Mouse (Mus musculus): ENCODE measurements around the gene Tas1r1. TPM values are rescaled to one million over a fixed set of nuclear protein-coding genes. Genes with fewer than 3 reads are reported as not detected.
A peak's percentile ranks its signal among the peaks of the same experiment; 100 is the strongest.

Tas1r1 gene
- total RNA-seq, 2 experiments from 2014 or later = 0.10 to 0.11 TPM

- no peak for DNase-seq
These were observed 51.7 kb downstream of the Tas1r1 start for GRCm38 (mm10) chr4:151986650-151987049.

DNA sequence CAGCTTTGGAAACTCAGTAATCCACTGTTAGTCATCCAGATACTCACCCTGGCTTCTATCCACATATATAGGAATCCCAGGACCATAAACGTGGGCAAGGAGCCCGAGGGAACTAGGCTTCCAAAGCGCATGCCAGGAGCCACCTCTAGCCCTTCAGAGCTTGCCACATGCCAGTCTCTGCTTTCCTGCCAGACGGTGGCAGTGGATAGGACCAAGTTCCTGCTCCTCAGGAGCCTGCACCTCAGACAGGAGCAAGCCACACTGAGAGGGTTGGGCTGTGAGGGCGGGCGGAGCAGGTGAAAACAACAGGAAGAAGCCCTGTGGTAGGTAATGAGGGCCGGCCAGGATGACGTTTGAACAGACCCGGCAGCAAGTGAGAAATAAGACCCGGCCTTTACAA is 52.5 kb downstream of the Tas1r1 start:
- no peak for DNase-seq

DNA sequence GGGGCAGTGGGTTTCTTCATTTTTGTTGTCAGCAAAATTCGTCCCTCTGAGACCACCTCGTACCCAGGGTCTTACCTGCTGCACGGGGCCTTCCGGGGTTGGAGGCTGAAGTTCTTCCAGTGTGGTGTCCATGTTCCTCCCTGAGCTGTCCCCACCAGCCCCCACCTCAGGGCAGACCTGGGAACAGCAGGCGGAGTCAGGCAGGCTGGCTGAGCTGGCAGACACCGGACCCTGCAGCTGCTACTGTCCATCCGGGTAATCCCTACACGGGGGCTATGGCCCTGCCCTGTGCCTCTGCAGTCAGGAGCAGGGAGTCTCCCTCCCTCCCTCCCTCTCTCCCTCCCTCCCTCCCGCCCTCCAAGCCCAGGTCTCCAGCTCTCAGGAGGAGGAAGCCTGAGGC is 54.8 kb downstream of the Tas1r1 start:
- no peak for DNase-seq

DNA sequence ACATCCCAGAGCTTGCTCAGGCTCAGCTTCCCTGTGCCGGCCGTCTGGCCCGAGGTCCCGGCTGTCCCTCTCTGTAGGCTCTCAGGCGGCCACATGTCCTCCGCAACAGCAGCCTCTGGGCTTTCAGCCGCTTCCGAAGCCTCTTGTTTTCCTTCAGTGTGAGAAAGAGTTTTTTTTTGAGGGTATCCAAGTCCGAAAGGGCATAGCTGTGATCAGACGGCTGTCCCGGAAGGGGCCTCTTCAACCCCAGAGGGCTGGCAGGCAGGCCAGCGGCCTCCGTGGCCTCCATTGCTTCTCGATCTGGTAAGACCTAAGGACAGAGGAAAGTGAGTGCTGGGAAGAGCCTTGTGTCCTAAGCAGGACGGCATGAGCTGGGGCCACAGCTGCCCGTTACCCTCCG is 55.3 kb downstream of the Tas1r1 start:
- no peak for DNase-seq

DNA sequence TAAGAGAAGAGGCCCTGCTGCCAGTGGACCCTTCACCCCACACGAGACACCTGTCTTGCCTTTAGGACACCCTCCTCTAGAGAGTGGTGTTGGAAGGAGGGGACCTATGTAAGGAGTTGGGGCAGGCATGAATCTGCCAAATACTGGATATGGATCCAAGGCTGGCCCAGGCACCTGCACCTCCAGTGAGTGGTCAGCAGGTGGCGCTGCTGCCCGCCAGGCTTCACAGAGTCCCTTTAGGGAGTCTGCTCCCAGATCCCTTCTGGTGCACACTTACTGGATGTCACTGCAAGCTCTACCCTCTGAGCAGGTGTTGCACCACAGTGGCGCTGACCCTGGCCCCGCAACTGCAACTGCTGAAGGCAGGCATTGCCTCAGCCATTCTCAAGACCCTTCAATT is 57.0 kb downstream of the Tas1r1 start:
- DNase-seq = peak; percentile 90

DNA sequence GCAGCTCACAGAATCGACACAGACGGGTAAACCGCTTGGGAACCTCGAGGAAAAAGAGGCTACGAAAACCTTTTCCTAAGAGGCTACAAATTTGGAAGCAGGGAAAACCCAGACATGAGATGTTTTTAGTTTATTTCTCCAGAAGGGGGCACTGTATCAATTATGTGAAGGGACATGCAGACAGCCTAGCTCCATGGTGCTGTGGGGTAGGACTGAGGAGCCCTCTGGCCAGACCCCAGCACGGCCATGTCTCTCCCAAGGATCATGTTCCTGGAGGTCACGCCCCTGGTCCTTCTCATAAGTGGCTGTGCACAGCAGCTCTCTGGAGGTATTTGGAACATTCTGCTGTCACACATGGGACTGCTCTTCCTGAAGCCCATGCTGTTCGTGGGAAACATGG is 57.7 kb downstream of the Tas1r1 start:
- no peak for DNase-seq

Other genes starting within 250 kb of the Tas1r1 start
- gene Camta1, start 176.7 kb downstream of the Tas1r1 start, total RNA-seq (2021) = 100 to 1,000 TPM; 152 to 172 TPM
- gene Dnajc11, start 104.9 kb downstream of the Tas1r1 start, total RNA-seq (2021) = 10 to 100 TPM; 96.2 to 99.0 TPM
- 10 to 100 TPM; 11.7 to 13.4 TPM for gene Thap3, start 49.6 kb downstream of the Tas1r1 start, total RNA-seq (2021)
- gene Phf13, start 42.3 kb downstream of the Tas1r1 start, total RNA-seq (2021) = 10 to 100 TPM; 14.8 to 15.3 TPM
- gene Klhl21, start 29.8 kb downstream of the Tas1r1 start, total RNA-seq (2021) = 10 to 100 TPM; 42.3 to 49.2 TPM
- gene Zbtb48, start 10.9 kb downstream of the Tas1r1 start, total RNA-seq (2021) = 10 to 100 TPM; 10.5 to 11.1 TPM
- 10 to 100 TPM; 11.1 to 13.2 TPM for gene Nol9, start 753 bp upstream of the Tas1r1 start, total RNA-seq (2021)
- gene Plekhg5, start 33.9 kb upstream of the Tas1r1 start, total RNA-seq (2021) = 10 to 100 TPM; 35.0 to 35.3 TPM
- gene Tnfrsf25, start 77.4 kb upstream of the Tas1r1 start, total RNA-seq (2021) = 1 to 10 TPM in 1 of 2 experiments, under 1 TPM in 1; 0.88 to 2.2 TPM
- 1 to 10 TPM; 1.5 to 1.8 TPM for gene Espn, start 113.8 kb upstream of the Tas1r1 start, total RNA-seq (2021)
- gene Hes2, start 120.3 kb upstream of the Tas1r1 start, total RNA-seq (2021) = not detected
- gene Acot7, start 139.6 kb upstream of the Tas1r1 start, total RNA-seq (2021) = 10 to 100 TPM; 54.3 to 58.4 TPM
- gene Gpr153, start 235.7 kb upstream of the Tas1r1 start, total RNA-seq (2021) = 10 to 100 TPM; 30.1 to 30.6 TPM

Measured in heart, postnatal 4 days (tissue).